Mouse (Mus musculus): ENCODE measurements around the gene Ccdc115.

DNA sequence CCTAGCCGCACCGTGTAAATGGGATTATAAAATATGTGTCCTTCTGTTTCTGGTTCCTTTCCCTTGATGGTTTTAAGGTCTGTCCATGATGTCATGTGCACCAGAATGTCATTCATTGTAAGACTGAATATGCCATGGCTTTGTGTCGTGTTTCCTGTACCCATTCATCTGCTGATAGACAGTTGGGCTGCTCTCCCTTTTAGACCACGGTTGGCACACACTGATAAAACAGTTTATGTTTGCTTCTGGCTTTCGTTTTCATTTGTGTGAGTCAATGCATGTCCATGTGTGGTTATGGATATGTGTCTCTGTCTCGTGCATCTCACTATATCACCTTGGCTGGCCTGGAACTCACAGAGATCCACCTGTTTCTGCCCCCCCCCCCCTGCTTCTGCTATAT lies 26.0 kb upstream of the Ccdc115 start:
- TF ChIP-seq TCF3 (IDR thresholded peaks at IDR 0.05; ENCODE audit: insufficient read length, low read depth), result no peak
- no peak for TF ChIP-seq POLR2A (IDR thresholded peaks at IDR 0.05; ENCODE audit: insufficient read length, low read depth)

All from myocyte (in vitro differentiated cells).